Mouse (Mus musculus): ENCODE measurements around the gene P2rx4.
A peak's percentile ranks its signal among the peaks of the same experiment; 100 is the strongest.

DNA sequence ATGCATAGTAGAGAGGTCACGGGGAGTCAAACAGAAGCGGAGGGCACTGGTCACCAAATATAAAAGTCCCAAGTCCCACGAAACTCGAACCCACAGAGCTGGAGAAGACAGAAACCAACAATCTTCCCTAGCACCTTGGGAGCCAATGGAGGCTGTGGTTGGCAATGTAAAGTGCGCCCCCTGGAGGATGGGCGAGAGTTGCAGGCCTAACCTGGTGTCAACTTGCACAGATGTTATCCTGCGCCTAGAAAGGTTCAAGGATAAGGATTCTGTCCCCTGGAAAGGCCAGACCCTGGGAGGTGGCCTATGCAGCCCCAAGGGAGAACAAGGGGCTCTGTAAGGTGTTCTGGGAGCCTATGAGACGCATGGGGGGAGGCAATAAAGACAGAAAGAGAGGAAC, 24.0 kb downstream of the P2rx4 start:
- peak; percentile 98 for TF ChIP-seq CTCF (IDR thresholded peaks at IDR 0.05; ENCODE audit: low read depth)
- no peak for TF ChIP-seq EP300 (IDR thresholded peaks at IDR 0.05; ENCODE audit: low read depth)

Data from liver, embryonic 14.5 days (tissue).